Mouse (Mus musculus) megakaryocyte, embryonic 14.5 days (primary cell): Measurements from ENCODE around the gene Cyp51. TPM values are rescaled to one million over a fixed set of nuclear protein-coding genes. Genes with fewer than 3 reads are reported as not detected.

Experiments used
- H3K27me3 ChIP-seq: replicated peaks from 2 replicates; pipeline ENCODE3; 2012; ENCODE audit warnings: inconsistent platforms
- H3K36me3 ChIP-seq: replicated peaks from 2 replicates; pipeline ENCODE3; 2012; ENCODE audit warnings: low read length, inconsistent platforms, mixed read lengths
- H3K4me1 ChIP-seq: 2 replicates; pipeline ENCODE4 v1.6.1; 2012; ENCODE audit warnings: inconsistent platforms
- H3K4me3 ChIP-seq: replicated peaks from 2 replicates; pipeline ENCODE3; 2012; ENCODE audit warnings: moderate library complexity, mild to moderate bottlenecking, inconsistent platforms
- H3K9me3 ChIP-seq: 2 replicates; pipeline ENCODE4 v1.6.1; 2012; ENCODE audit warnings: inconsistent platforms
- FLI1 ChIP-seq: IDR thresholded peaks from 2 replicates; pipeline ENCODE4 v1.6.1; 2012; ENCODE audit warnings: low read length, inconsistent platforms, mixed read lengths
- GATA1 ChIP-seq: IDR thresholded peaks from 3 replicates; pipeline ENCODE4 v1.6.1; 2012; ENCODE audit warnings: mixed read lengths, low read length, inconsistent platforms, borderline replicate concordance
- polyA plus RNA-seq: library from polyadenylated mRNA; stranded (reverse); fragments of >175 nt; gene quantifications from 2 replicates; pipeline ENCODE4 v1.2.3, GENCODE M21; 2012; ENCODE audit warnings: low replicate concordance; ENCODE audit not compliant: insufficient read depth

Gene Cyp51
- polyA plus RNA-seq, 1 experiment, result 58.0 TPM

DNA sequence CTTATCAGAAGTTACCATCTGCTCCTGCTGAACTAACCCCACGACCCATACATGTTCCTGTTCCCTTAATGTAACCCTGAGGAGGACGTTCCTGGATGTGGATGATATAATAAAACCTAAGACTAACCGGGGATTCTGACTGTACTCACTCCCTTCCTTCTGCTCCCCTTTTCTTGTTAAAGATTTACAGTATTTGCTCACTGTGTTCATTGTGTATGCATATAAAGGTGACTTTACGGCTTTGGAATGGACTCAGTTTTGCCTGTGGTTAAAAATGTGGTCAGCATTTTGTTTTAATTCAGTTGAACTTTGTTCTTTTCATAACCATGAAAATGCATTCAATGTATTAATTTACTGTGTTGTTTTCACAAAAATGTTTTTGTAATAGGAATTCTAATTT, 72.7 kb downstream of the Cyp51 start:
- Histone ChIP-seq H3K9me3 (peaks cover 7% of the 10 kb centered on the region), H3K27me3 (no peaks in the 10 kb centered on the region), H3K4me3 (no peak overlapping the region), H3K4me1 (no peaks in the 10 kb centered on the region), H3K36me3 (peaks cover 76% of the 10 kb centered on the region)
- TF ChIP-seq GATA1 (no peak), FLI1 (no peak)

Other genes starting within 250 kb of the Cyp51 start
- 0.18 TPM in 1 of 2 replicates, not detected in the other for gene Mterf1a, start 210.8 kb downstream of the Cyp51 start, polyA plus RNA-seq
- 4.6 and 12.3 TPM in 2 replicates for gene Akap9, start 176.7 kb downstream of the Cyp51 start, polyA plus RNA-seq
- 0.30 TPM in 1 of 2 replicates, not detected in the other for gene Mterf1b, start 87.6 kb upstream of the Cyp51 start, polyA plus RNA-seq